Mouse (Mus musculus) kidney, adult 18-20 months (tissue): ENCODE measurements around the gene Itfg1.
"Not testable (repeated sequence)": the region's sequence is repeated elsewhere in the genome, so short reads cannot be mapped to it uniquely, and the experiment has no call there.

Source experiments
- DNase-seq: peaks from one replicate; pipeline ENCODE4 v3.0.0; 2021

Gene Itfg1

GRCm38 (mm10) chr8:85840657-85841488 is at the start of gene Itfg1, which contains the start of gene Phkb:
Gene Itfg1 (minus strand): TSS chr8:85840921.
Gene Phkb (plus strand): TSS chr8:85840959.
- peak; percentile 95 for DNase-seq

DNA sequence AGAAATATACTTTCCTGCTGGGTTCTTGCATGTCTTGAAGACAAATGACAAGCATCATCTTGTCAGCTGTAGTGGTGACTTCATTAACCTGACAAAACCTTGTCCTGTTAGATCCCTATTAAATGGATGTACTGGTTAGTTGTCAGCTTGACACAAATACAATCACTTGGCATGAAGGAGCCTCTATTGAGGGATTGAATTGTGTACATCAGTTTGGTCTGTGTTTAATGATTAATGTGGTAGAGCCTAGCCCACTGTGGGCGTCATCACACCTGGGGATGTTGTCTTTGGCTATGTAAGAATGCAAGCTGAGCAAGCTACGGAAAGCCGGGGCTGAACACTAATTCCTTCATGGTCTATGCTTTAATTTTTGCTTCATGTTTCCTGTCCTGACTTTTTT is 44.1 kb upstream of the Itfg1 start:
- no peak for DNase-seq

DNA sequence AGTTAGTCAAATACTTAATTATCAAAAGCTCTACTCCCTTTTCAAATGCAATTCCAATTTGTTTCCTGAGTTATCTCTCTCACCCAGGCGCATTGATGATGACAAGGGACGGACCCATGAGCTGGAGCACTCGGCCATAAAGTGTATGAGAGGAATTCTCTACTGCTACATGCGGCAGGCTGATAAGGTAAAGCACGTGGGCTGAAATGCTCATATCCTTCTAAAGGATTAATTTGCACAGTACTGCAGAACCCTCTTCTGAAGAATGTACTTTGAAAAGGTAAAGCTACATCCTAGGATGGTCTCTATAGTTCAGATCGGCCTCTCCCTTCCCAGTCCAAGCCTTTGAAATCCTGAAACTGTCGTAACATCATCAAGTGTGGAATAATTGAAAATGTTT is 38.9 kb upstream of the Itfg1 start:
- no peak for DNase-seq

DNA sequence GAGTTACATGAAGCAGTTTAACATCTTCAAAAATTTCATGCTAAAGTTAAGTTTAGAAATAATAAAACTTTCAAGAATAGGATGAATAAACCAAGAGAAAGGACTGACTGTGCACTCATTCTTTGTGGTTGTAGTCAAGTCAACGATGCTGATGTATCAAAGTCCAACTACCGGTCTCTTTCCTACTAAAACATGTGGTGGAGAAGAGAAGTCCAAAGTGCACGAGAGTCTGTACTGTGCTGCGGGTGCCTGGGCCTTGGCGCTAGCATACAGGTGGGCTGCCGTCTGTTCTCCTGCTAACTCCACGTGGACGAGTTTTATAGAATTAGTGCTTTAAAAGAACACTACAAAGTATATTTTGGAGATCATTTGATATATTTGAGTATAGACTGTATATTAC is 37.3 kb upstream of the Itfg1 start:
- DNase-seq = peak; percentile 9

DNA sequence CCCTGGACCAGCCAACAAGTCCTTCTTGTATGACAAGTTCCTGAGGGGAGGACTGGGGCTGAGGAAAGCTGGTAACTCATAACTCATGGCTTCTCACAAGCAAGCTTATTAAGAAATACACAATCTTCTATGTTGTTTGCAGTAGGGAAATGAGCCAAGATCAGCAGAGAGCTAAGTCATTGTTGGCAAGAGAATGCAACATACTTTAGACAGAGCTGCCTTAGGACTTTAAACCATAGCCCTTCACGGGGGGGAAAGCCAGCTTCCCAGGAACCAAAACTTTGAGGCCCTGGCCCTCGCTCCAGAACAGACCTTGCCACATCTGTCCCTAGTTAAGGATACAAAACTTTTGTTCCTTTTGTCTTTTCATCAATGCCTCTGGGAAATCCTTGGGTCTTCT is 30.9 kb upstream of the Itfg1 start:
- DNase-seq = peak; percentile 45

DNA sequence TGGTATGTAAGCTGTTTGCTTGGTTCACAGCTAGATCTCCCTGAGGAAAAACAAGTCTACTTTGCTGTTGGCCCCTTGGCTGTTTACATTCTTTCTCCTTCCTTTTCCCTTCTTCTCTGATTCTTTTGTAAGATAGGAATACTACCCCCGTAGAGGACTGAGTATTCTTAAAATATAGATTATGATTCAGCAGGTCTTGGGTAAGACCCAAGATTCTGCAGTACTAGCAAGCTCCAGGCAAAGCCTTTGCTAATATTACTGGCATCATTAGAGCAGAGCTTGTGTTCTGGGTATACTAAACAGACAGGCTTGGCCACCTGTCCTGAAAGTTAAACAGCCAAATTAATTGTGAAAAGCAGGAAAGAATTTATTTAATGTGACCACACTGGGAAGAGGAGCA is 21.7 kb upstream of the Itfg1 start:
- no peak for DNase-seq

GRCm38 (mm10) chr8:85860612-85861011 is 19.9 kb upstream of the Itfg1 start:
- DNase-seq = no peak

DNA sequence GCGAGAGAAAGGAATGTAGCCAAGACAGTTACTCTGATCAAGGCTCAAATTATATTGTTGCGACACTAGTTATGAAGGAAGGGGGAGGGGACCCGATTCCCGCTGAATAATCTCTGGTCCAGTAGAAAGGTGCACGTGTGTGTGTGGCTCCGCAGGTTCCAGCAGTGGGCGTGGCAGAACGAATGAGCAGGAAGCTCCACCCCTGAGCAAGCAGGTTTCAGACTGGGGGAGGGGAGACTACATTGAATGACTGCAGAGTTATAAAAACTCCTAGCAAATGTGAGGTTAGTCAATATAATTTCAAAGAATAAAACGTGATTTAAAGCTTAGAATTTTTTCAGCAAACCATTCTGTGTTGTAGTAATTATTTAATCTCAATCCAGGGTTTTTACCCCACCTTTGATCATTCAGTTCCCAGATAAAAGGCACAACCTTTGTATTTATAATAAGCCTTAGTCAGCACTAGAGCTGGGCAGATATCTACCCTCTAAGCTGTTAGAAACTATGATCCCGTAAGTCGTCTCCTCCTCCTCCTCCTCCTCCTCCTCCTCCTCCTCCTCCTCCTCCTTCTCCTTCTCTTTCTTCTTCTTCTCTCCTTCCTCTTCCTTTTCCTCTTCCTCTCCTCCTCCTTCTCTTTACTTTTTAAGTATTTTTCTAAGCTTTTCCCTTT is 16.6 kb upstream of the Itfg1 start:
- DNase-seq = not testable (repeated sequence)

GRCm38 (mm10) chr8:85854220-85855123 is 13.8 kb upstream of the Itfg1 start:
- DNase-seq = no peak

GRCm38 (mm10) chr8:85845887-85846286 is 5.2 kb upstream of the Itfg1 start:
- no peak for DNase-seq

- no peak for DNase-seq
These were observed 721 bp upstream of the Itfg1 start for GRCm38 (mm10) chr8:85841489-85841795.

DNA sequence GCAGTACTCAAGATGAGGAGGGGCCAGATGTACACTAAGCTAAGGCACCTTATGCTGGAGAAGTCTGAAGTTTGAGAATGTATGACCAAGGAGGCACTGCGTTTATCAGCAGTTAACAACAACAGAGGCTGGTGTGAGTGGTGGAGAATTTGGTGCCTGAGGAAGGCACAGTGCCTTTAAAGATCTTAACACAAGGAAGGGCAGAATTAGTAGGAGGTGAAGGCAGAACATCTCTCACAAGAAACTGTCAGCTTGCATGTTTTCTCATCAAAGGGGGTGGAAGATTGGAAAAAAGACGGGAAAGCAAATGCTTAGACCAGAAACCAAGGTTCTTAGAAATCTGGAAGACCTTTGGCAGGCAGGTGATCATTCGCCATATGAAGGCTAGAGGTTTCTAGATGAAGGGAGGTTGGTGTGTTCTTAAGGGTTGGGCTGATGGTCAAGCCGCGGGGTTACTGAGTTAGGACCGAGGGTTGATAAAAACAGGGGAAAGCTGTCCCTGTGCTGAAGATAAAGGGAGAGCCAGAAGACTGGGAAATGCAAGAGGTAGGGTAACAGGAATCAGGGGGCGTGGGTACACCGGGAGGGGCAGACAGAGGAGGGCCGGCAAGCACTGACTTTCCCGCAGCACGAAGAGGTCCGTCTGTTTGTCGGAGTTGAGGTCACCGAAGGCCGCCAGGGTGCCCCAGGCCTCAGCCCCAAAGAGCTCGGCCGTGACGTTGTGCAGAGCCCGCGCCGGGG is 635 bp downstream of the Itfg1 start:
- peak; percentile 3 for DNase-seq

- no peak for DNase-seq
These were observed 27.1 kb downstream of the Itfg1 start for GRCm38 (mm10) chr8:85813621-85814020.

- no peak for DNase-seq
These were observed 39.3 kb downstream of the Itfg1 start for GRCm38 (mm10) chr8:85801408-85801807.

GRCm38 (mm10) chr8:85800164-85800563 is 40.6 kb downstream of the Itfg1 start:
- no peak for DNase-seq

- DNase-seq = not testable (repeated sequence)
These were observed 44.3 kb downstream of the Itfg1 start for GRCm38 (mm10) chr8:85796392-85796791.

DNA sequence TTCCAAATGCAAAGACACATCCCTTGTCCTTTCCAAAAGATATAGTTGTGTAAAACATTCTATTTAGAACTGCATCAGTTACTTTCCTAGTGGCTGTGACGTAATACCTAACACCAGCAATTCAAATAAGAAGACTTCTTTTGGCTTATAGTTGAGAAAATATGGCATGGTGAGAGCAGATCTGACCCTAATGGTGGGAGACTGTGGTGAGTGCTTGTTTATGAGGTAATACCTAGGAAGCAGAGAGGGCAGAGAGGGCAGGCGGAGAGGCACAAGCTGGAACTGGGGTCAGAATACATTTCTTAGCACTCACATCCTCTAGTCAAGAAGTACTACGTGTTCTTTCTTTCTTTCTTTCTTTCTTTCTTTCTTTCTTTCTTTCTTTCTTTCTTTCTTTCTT is 52.4 kb downstream of the Itfg1 start:
- no peak for DNase-seq

- DNase-seq = no peak
These were observed 52.8 kb downstream of the Itfg1 start for GRCm38 (mm10) chr8:85787909-85788308.

- no peak for DNase-seq
These were observed 55.2 kb downstream of the Itfg1 start for GRCm38 (mm10) chr8:85785506-85785905.

DNA sequence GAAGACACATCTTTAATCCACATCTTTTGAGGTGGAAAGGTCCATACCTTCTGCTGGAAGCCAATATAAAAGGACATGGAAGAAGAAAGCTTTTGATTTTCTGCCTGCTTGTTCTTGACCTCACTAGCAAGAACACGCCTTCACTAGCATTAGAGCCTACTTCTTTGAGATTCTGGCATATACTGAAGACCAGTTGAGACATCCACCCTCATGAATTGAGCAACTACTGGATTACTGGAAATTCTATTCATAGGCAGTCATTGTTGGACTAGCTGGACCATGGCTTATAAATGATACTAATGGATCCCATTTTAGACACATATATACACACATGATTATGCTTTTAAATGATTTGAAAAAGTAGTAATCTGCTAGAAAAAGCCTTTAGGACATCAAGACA is 56.9 kb downstream of the Itfg1 start:
- no peak for DNase-seq

DNA sequence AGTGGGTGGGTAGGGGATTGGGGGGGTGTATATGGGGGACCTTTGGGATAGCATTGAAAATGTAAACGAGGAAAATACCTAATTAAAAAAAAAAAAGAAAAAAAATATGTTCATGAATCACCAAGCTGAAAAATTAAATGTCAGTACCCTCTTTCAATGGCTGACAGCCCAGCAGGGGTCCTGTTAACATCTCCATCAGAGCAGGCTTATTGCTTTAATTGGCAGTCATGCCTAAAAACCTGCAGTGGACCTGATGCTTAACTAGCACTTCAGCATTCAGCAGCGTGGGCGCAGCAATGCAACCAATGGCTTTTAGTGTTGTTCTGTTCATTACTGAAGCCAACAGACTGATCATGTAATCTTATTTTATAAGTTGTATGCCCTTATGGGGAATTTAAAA is 60.6 kb downstream of the Itfg1 start:
- DNase-seq = no peak

- no peak for DNase-seq
These were observed 95.7 kb downstream of the Itfg1 start for GRCm38 (mm10) chr8:85745053-85745452.

DNA sequence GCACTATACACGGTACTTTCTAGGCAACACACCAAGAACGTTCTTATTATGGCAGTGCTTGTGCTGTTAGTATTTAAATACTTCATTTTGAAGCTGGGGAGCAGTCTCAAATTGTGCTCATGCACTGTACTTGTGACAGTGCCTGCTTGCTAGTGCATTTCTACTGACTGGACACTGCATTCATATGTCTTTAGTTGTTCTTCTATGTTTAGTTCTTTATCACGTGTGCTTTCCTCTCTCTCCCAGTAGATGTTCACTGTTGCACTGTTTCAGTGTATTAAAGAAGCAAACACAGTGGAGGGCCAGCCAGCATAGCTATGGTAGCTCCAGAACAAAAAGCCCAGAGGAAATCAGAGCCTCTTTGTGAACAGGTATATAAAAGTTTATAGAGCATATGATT is 110.2 kb downstream of the Itfg1 start:
- no peak for DNase-seq
